Mouse (Mus musculus): Measurements from ENCODE around the gene Ccnf.

The Ccnf gene

GRCm38 (mm10) chr17:24224741-24225140 lies 26.5 kb downstream of the Ccnf start:
- DNase-seq (ENCODE audit: low read depth) = no peak

GRCm38 (mm10) chr17:24223513-24223912 lies 27.8 kb downstream of the Ccnf start:
- DNase-seq (ENCODE audit: low read depth) = no peak

- DNase-seq (ENCODE audit: low read depth) = no peak
Measured at GRCm38 (mm10) chr17:24222653-24223052, 28.6 kb downstream of the Ccnf start.

GRCm38 (mm10) chr17:24220435-24221411 lies 30.6 kb downstream of the Ccnf start, which contains the start of gene Tedc2:
Gene Tedc2, minus strand, starts transcription at chr17:24220851.
- peak; percentile 89 for DNase-seq (ENCODE audit: low read depth)

GRCm38 (mm10) chr17:24216836-24217235 lies 34.4 kb downstream of the Ccnf start:
- no peak for DNase-seq (ENCODE audit: low read depth)

GRCm38 (mm10) chr17:24213186-24213585 lies 38.1 kb downstream of the Ccnf start:
- no peak for DNase-seq (ENCODE audit: low read depth)

- DNase-seq (ENCODE audit: low read depth) = no peak
Measured at GRCm38 (mm10) chr17:24212441-24213018, 38.8 kb downstream of the Ccnf start.

GRCm38 (mm10) chr17:24211631-24212440 lies 39.4 kb downstream of the Ccnf start:
- no peak for DNase-seq (ENCODE audit: low read depth)

- no peak for DNase-seq (ENCODE audit: low read depth)
Measured at GRCm38 (mm10) chr17:24210591-24210990, 40.7 kb downstream of the Ccnf start.

GRCm38 (mm10) chr17:24209916-24210240 lies 41.4 kb downstream of the Ccnf start:
- no peak for DNase-seq (ENCODE audit: low read depth)

- DNase-seq (ENCODE audit: low read depth) = no peak
Measured at GRCm38 (mm10) chr17:24209043-24209915, 42.0 kb downstream of the Ccnf start, which contains the start of gene Ntn3. Gene Ntn3, minus strand, starts transcription at chr17:24209531.

- no peak for DNase-seq (ENCODE audit: low read depth)
Measured at GRCm38 (mm10) chr17:24208641-24209042, 42.6 kb downstream of the Ccnf start.

GRCm38 (mm10) chr17:24207768-24208640 lies 43.3 kb downstream of the Ccnf start:
- DNase-seq (ENCODE audit: low read depth) = no peak

GRCm38 (mm10) chr17:24206451-24207351 lies 44.6 kb downstream of the Ccnf start:
- no peak for DNase-seq (ENCODE audit: low read depth)

- no peak for DNase-seq (ENCODE audit: low read depth)
Measured at GRCm38 (mm10) chr17:24205908-24206361, 45.3 kb downstream of the Ccnf start.

- peak; percentile 78 for DNase-seq (ENCODE audit: low read depth)
Measured at GRCm38 (mm10) chr17:24205284-24205888, 45.9 kb downstream of the Ccnf start, which contains the start of gene Tbc1d24. Gene Tbc1d24, minus strand, starts transcription at chr17:24205562.

- no peak for DNase-seq (ENCODE audit: low read depth)
Measured at GRCm38 (mm10) chr17:24204846-24205245, 46.4 kb downstream of the Ccnf start.

Measured in c-Kit-positive CD71-negative TER-119-negative erythroid progenitor cells, embryonic 14.5 days (primary cell).